13 mouse cellular contexts compared by ENCODE assay signal in genomic region chr14:7943801-7944135, GRCm38 (mm10). TPM values are rescaled to one million over a fixed set of nuclear protein-coding genes. Genes with fewer than 3 reads are reported as not detected.
DNase-seq lines count a peak whose midpoint lies in the region; ATAC-seq and TF ChIP-seq lines count a peak whose summit lies in the region.
"Had no signal": no experiment of that assay in that cellular context is flagged by ENCODE, and none has a peak within 500 bp of the region (broad histone marks: within the 10 kb centered on the region; RNA-seq: fewer than 3 reads in every experiment).

No protein-coding gene starts in this region.

- peaks cover 10% of the 10 kb centered on the region; the same call in 1 of the 2 replicates for H3K4me1 ChIP-seq in cerebellum, adult 2 months (ENCODE audit: control insufficient read depth, insufficient read depth, low read length)
- H3K4me1 ChIP-seq in intestine, embryonic 15.5 days (replicated peaks), result 0 out of 2 replicates have a peak, but pooled peaks cover 11% of the 10 kb centered on the region
- peaks cover 8% of the 10 kb centered on the region; the same call in 1 of the 2 replicates for H3K4me1 ChIP-seq in intestine, postnatal 0 days (replicated peaks; ENCODE audit: control insufficient read depth, insufficient read depth, low read length)
- H3K4me1 ChIP-seq in limb, embryonic 14.5 days (ENCODE audit: control insufficient read depth, insufficient read depth, low read length), result peaks cover 21% of the 10 kb centered on the region
- H3K4me1 ChIP-seq: liver, embryonic 13.5 days; midbrain, embryonic 12.5 days had no signal

- H3K27ac ChIP-seq in cerebellum, adult 2 months (ENCODE audit: insufficient read depth, low read length), result peak overlapping the region; percentile 34; the same call in 1 of the 2 replicates
- H3K27ac ChIP-seq in intestine, embryonic 15.5 days, result peak overlapping the region; percentile 25; the same call in 1 of the 2 replicates
- H3K27ac ChIP-seq in intestine, postnatal 0 days (ENCODE audit: low read depth, low read length), result no peak overlapping the region; the same call in 1 of the 2 replicates
- 0 out of 2 replicates have a peak overlapping the region, but pooled peaks have one; percentile 1 for H3K27ac ChIP-seq in limb, embryonic 14.5 days (replicated peaks; ENCODE audit: low read depth, low read length)
- H3K27ac ChIP-seq: liver, embryonic 13.5 days; midbrain, embryonic 12.5 days had no signal

- H3K36me3 ChIP-seq in intestine, embryonic 15.5 days, result peaks cover 11% of the 10 kb centered on the region; the same call in 1 of the 2 replicates
- H3K36me3 ChIP-seq in intestine, postnatal 0 days (ENCODE audit: control insufficient read depth, insufficient read depth), result peaks cover 60% of the 10 kb centered on the region
- H3K36me3 ChIP-seq in limb, embryonic 14.5 days (ENCODE audit: control insufficient read depth, insufficient read depth, low read length), result peaks cover 82% of the 10 kb centered on the region

- H3K9ac ChIP-seq in intestine, embryonic 15.5 days, result no peak overlapping the region
- H3K9ac ChIP-seq in intestine, postnatal 0 days (ENCODE audit: low read depth, low read length), result no peak overlapping the region
- H3K9ac ChIP-seq in limb, embryonic 14.5 days (ENCODE audit: low read depth, low read length, severe bottlenecking), result no peak overlapping the region
- H3K9ac ChIP-seq: liver, embryonic 13.5 days; midbrain, embryonic 12.5 days had no signal

- H3K27me3 ChIP-seq in cerebellum, adult 2 months (ENCODE audit: control insufficient read depth, insufficient read depth, low read length), result no peaks in the 10 kb centered on the region
- no peaks in the 10 kb centered on the region for H3K27me3 ChIP-seq in intestine, embryonic 15.5 days (replicated peaks)
- H3K27me3 ChIP-seq in intestine, postnatal 0 days (replicated peaks; ENCODE audit: control insufficient read depth, insufficient read depth, low read length), result no peaks in the 10 kb centered on the region
- H3K27me3 ChIP-seq in limb, embryonic 14.5 days (ENCODE audit: control insufficient read depth, insufficient read depth, low read length), result no peaks in the 10 kb centered on the region
- H3K27me3 ChIP-seq: liver, embryonic 13.5 days; midbrain, embryonic 12.5 days had no signal

- H3K4me2 ChIP-seq in intestine, embryonic 15.5 days (replicated peaks), result no peak overlapping the region
- H3K4me2 ChIP-seq in intestine, postnatal 0 days (replicated peaks; ENCODE audit: low read depth), result no peak overlapping the region
- no peak overlapping the region for H3K4me2 ChIP-seq in limb, embryonic 14.5 days (replicated peaks; ENCODE audit: low read depth, low read length, severe bottlenecking)
- H3K4me2 ChIP-seq: liver, embryonic 13.5 days; midbrain, embryonic 12.5 days had no signal

- TF ChIP-seq POLR2A in cerebellum, adult 2 months (IDR thresholded peaks at IDR 0.05; ENCODE audit: borderline replicate concordance, insufficient read depth, low read length), result no peak
- TF ChIP-seq POLR2A in limb, embryonic 14.5 days (IDR thresholded peaks at IDR 0.05; ENCODE audit: borderline replicate concordance, extremely low read depth, insufficient read depth, insufficient read length), result no peak

- DNase-seq in cerebellum, adult 2 months, result no peak
- no peak for DNase-seq in cerebellum, postnatal 36 days
- peak; percentile 48 for DNase-seq in adrenal gland, postnatal 14 days
- DNase-seq in limb, embryonic 14.5 days (ENCODE audit: low spot score), result no peak
- DNase-seq in kidney, adult 11 months, result no peak
- DNase-seq in liver, result no peak
- DNase-seq: liver, embryonic 13.5 days had no signal

- no peaks in the 10 kb centered on the region for H3K9me3 ChIP-seq in intestine, embryonic 15.5 days
- H3K9me3 ChIP-seq in intestine, postnatal 0 days (ENCODE audit: control insufficient read depth), result no peaks in the 10 kb centered on the region
- no peaks in the 10 kb centered on the region for H3K9me3 ChIP-seq in limb, embryonic 14.5 days (ENCODE audit: control insufficient read depth, low read length)
- H3K9me3 ChIP-seq: liver, embryonic 13.5 days; midbrain, embryonic 12.5 days had no signal

- TF ChIP-seq CTCF in cerebellum, adult 2 months (IDR thresholded peaks at IDR 0.05; ENCODE audit: borderline replicate concordance, insufficient read depth, low read depth, low read length), result no peak
- no peak for TF ChIP-seq CTCF in intestine, postnatal 0 days (IDR thresholded peaks at IDR 0.05; ENCODE audit: low read depth)

- peak; percentile 25; the same call in 1 of the 2 replicates for ATAC-seq in intestine, embryonic 15.5 days
- ATAC-seq in intestine, postnatal 0 days, result no peak
- ATAC-seq in limb, embryonic 14.5 days (ENCODE audit: low FRiP score, low read depth), result no peak

- H3K4me3 ChIP-seq in cerebellum, adult 2 months (replicated peaks; ENCODE audit: insufficient read depth, low read depth, low read length), result no peak overlapping the region
- H3K4me3 ChIP-seq in intestine, embryonic 15.5 days (replicated peaks), result no peak overlapping the region
- no peak overlapping the region for H3K4me3 ChIP-seq in intestine, postnatal 0 days (ENCODE audit: low read depth, low read length)
- no peak overlapping the region for H3K4me3 ChIP-seq in limb, embryonic 14.5 days (replicated peaks; ENCODE audit: low read length)
- H3K4me3 ChIP-seq: liver, embryonic 13.5 days; midbrain, embryonic 12.5 days had no signal

- WGBS in cerebellum, adult 2 months, result 28% methylated on average over 3 of the region's 3 CpGs
- 69% methylated on average over 3 of the region's 3 CpGs for WGBS in intestine, embryonic 15.5 days
- WGBS in intestine, postnatal 0 days, result 70% methylated on average over 3 of the region's 3 CpGs
- WGBS in limb, embryonic 14.5 days, result 74% methylated on average over 3 of the region's 3 CpGs

RNA-seq across cellular contexts. Expression of gene Gm45521, which starts 13.3 kb away (rescaled TPM):
- polyA plus RNA-seq in cerebellum, adult 2 months (2012; rRNA removed), result not detected in 2 replicates
- not detected in 2 replicates for polyA plus RNA-seq in intestine, embryonic 15.5 days (2015; fragmentation: Nextera tagmentation; extraction: Ambion mirVana)
- polyA plus RNA-seq in intestine, postnatal 0 days (2015; fragmentation: Nextera tagmentation; extraction: Ambion mirVana), result not detected in 2 replicates
- not detected in 2 replicates for total RNA-seq in adrenal gland, postnatal 14 days (2021)
- not detected in 2 replicates for polyA plus RNA-seq in limb, embryonic 14.5 days (2012; rRNA removed)
- polyA plus RNA-seq in limb, embryonic 14.5 days (2014; fragmentation: Nextera tagmentation; extraction: Ambion mirVana), result not detected in 2 replicates
- total RNA-seq: common myeloid progenitor, adult 5-6 weeks; heart, postnatal 25 days had no signal
- polyA plus RNA-seq: liver, embryonic 13.5 days; midbrain, embryonic 12.5 days; urinary bladder, adult 2 months had no signal

RNA-seq across cellular contexts. Expression of gene Dnase1l3, which starts 50.6 kb away (rescaled TPM):
- polyA plus RNA-seq in cerebellum, adult 2 months (2012; rRNA removed), result 0.02 TPM in 1 of 2 replicates, not detected in the other
- 1.1 and 1.2 TPM in 2 replicates for polyA plus RNA-seq in intestine, embryonic 15.5 days (2015; fragmentation: Nextera tagmentation; extraction: Ambion mirVana)
- polyA plus RNA-seq in intestine, postnatal 0 days (2015; fragmentation: Nextera tagmentation; extraction: Ambion mirVana), result 2.5 and 3.0 TPM in 2 replicates
- 2.6 and 3.9 TPM in 2 replicates for total RNA-seq in adrenal gland, postnatal 14 days (2021)
- 0.11 and 0.13 TPM in 2 replicates for polyA plus RNA-seq in limb, embryonic 14.5 days (2012; rRNA removed)
- polyA plus RNA-seq in limb, embryonic 14.5 days (2014; fragmentation: Nextera tagmentation; extraction: Ambion mirVana), result 0.36 and 0.92 TPM in 2 replicates
- total RNA-seq: common myeloid progenitor, adult 5-6 weeks had no signal

RNA-seq across cellular contexts. Expression of gene Abhd6, which starts 58.9 kb away (rescaled TPM):
- 56.0 and 59.1 TPM in 2 replicates for polyA plus RNA-seq in cerebellum, adult 2 months (2012; rRNA removed)
- polyA plus RNA-seq in intestine, embryonic 15.5 days (2015; fragmentation: Nextera tagmentation; extraction: Ambion mirVana), result 13.5 and 14.0 TPM in 2 replicates
- 11.3 and 11.8 TPM in 2 replicates for polyA plus RNA-seq in intestine, postnatal 0 days (2015; fragmentation: Nextera tagmentation; extraction: Ambion mirVana)
- total RNA-seq in adrenal gland, postnatal 14 days (2021), result 41.8 and 45.9 TPM in 2 replicates
- 11.2 and 11.6 TPM in 2 replicates for polyA plus RNA-seq in limb, embryonic 14.5 days (2012; rRNA removed)
- polyA plus RNA-seq in limb, embryonic 14.5 days (2014; fragmentation: Nextera tagmentation; extraction: Ambion mirVana), result 19.6 and 21.8 TPM in 2 replicates
